Mouse (Mus musculus) CD4-positive helper T cell, adult 2 months (primary cell): ENCODE results near the gene Psme2b.
"Not testable (repeated sequence)": the region's sequence is repeated elsewhere in the genome, so short reads cannot be mapped to it uniquely, and the experiment has no call there.

Experiments
- DNase-seq: peaks from one replicate; pipeline ENCODE4 v3.0.0-alpha.2; 2012; ENCODE audit warnings: low read depth, missing footprints, low spot score

Gene Psme2b

GRCm38 (mm10) chr11:48946090-48946489 is at the start of gene Psme2b:
Psme2b (minus strand) TSS chr11:48946190.
- not testable (repeated sequence) for DNase-seq

GRCm38 (mm10) chr11:48994018-48994417 is 48.0 kb upstream of the Psme2b start, which contains the start of gene Tgtp1:
Tgtp1 (minus strand) TSS chr11:48994172.
- DNase-seq = peak; percentile 71

- not testable (repeated sequence) for DNase-seq
Measured at GRCm38 (mm10) chr11:48993296-48993695, 47.3 kb upstream of the Psme2b start.

- peak; percentile 69 for DNase-seq
Measured at GRCm38 (mm10) chr11:48991740-48992520, 45.9 kb upstream of the Psme2b start, which contains the start of gene Gm12185. Gm12185 (minus strand) TSS chr11:48992226.

- peak; percentile 40 for DNase-seq
Measured at GRCm38 (mm10) chr11:48989981-48990380, 44.0 kb upstream of the Psme2b start.

- DNase-seq = peak; percentile 7
Measured at GRCm38 (mm10) chr11:48988219-48988618, 42.2 kb upstream of the Psme2b start.

- not testable (repeated sequence) for DNase-seq
Measured at GRCm38 (mm10) chr11:48982848-48983247, 36.9 kb upstream of the Psme2b start.

GRCm38 (mm10) chr11:48980052-48980451 is 34.1 kb upstream of the Psme2b start:
- DNase-seq = not testable (repeated sequence)

- DNase-seq = not testable (repeated sequence)
Measured at GRCm38 (mm10) chr11:48979251-48979650, 33.3 kb upstream of the Psme2b start, which contains the start of gene 9930111J21Rik1. 9930111J21Rik1 (minus strand) TSS chr11:48979398.

GRCm38 (mm10) chr11:48978240-48978939 is 32.4 kb upstream of the Psme2b start, which contains the start of gene Olfr56:
Olfr56 (plus strand) TSS chr11:48978889.
- DNase-seq = not testable (repeated sequence)

GRCm38 (mm10) chr11:48974686-48975085 is 28.7 kb upstream of the Psme2b start:
- DNase-seq = not testable (repeated sequence)

- DNase-seq = not testable (repeated sequence)
Measured at GRCm38 (mm10) chr11:48939286-48939685, 6.7 kb downstream of the Psme2b start.

- not testable (repeated sequence) for DNase-seq
Measured at GRCm38 (mm10) chr11:48935291-48935690, 10.7 kb downstream of the Psme2b start.

- not testable (repeated sequence) for DNase-seq
Measured at GRCm38 (mm10) chr11:48933923-48934322, 12.1 kb downstream of the Psme2b start.

GRCm38 (mm10) chr11:48933422-48933821 is 12.6 kb downstream of the Psme2b start:
- peak; percentile 59 for DNase-seq

- peak; percentile 53 for DNase-seq
Measured at GRCm38 (mm10) chr11:48928068-48928467, 17.9 kb downstream of the Psme2b start.

- not testable (repeated sequence) for DNase-seq
Measured at GRCm38 (mm10) chr11:48926437-48926836, 19.6 kb downstream of the Psme2b start.

GRCm38 (mm10) chr11:48923818-48924217 is 22.2 kb downstream of the Psme2b start:
- DNase-seq = not testable (repeated sequence)

- DNase-seq = no peak
Measured at GRCm38 (mm10) chr11:48918380-48918779, 27.6 kb downstream of the Psme2b start.

GRCm38 (mm10) chr11:48913611-48914010 is 32.4 kb downstream of the Psme2b start:
- DNase-seq = no peak

GRCm38 (mm10) chr11:48908459-48908858 is 37.5 kb downstream of the Psme2b start:
- DNase-seq = no peak

GRCm38 (mm10) chr11:48902021-48902420 is 44.0 kb downstream of the Psme2b start, which contains the start of gene Gm5431:
Gm5431 (minus strand) TSS chr11:48902214.
- no peak for DNase-seq
